Mouse (Mus musculus) embryonic fibroblast, embryonic 13.5 days (primary cell): Measurements from ENCODE around the gene Ston2.

Source experiments
- CTCF ChIP-seq: IDR thresholded peaks from 2 replicates; pipeline ENCODE4 v1.5.1; 2011; ENCODE audit warnings: mild to moderate bottlenecking, control low read depth, low read length, moderate library complexity, borderline replicate concordance; ENCODE audit not compliant: insufficient read depth
- POLR2A ChIP-seq: IDR thresholded peaks from 2 replicates; pipeline ENCODE4 v1.6.1; 2011; ENCODE audit warnings: low read depth, mild to moderate bottlenecking, control low read depth, low read length, moderate library complexity

GRCm38 (mm10) chr12:91744091-91744490 is 44.1 kb downstream of the Ston2 start:
- TF ChIP-seq POLR2A (no peak), CTCF (no peak)
